Mouse (Mus musculus): ENCODE measurements around the gene Kcna2. TPM values are rescaled to one million over a fixed set of nuclear protein-coding genes. Genes with fewer than 3 reads are reported as not detected.

Kcna2 gene
- polyA plus RNA-seq, 1 experiment: not detected

- Histone ChIP-seq H3K4me3 (ENCODE audit: insufficient read depth, poor library complexity, severe bottlenecking) (no peak overlapping the region), H3K36me3 (ENCODE audit: control insufficient read depth, insufficient read depth) (no peaks in the 10 kb centered on the region), H3K27me3 (ENCODE audit: control insufficient read depth, insufficient read depth, insufficient read length) (peaks cover 1% of the 10 kb centered on the region), H3K79me3 (ENCODE audit: low read depth) (no peaks in the 10 kb centered on the region), H3ac (ENCODE audit: control insufficient read depth, insufficient read length, low read depth) (no peak overlapping the region), H3K79me2 (ENCODE audit: control insufficient read depth, insufficient read depth) (no peaks in the 10 kb centered on the region)
- TF ChIP-seq FOSL1 (IDR thresholded peaks at IDR 0.05; ENCODE audit: insufficient read depth, low read length, poor library complexity, severe bottlenecking): no peak
- no peak for TF ChIP-seq MYOG (IDR thresholded peaks at IDR 0.05; ENCODE audit: control insufficient read depth, extremely low read depth, insufficient read length)
- TF ChIP-seq USF1 (IDR thresholded peaks at IDR 0.05; ENCODE audit: low read depth): no peak
- no peak for TF ChIP-seq CEBPB (IDR thresholded peaks at IDR 0.05; ENCODE audit: low read depth)
- no peak for TF ChIP-seq MAX (IDR thresholded peaks at IDR 0.05)
- no peak for TF ChIP-seq MYOD1 (IDR thresholded peaks at IDR 0.05; ENCODE audit: control insufficient read depth, insufficient read length, low read depth)
Observed at GRCm38 (mm10) chr3:107127667-107128066, 26.7 kb downstream of the Kcna2 start.

DNA sequence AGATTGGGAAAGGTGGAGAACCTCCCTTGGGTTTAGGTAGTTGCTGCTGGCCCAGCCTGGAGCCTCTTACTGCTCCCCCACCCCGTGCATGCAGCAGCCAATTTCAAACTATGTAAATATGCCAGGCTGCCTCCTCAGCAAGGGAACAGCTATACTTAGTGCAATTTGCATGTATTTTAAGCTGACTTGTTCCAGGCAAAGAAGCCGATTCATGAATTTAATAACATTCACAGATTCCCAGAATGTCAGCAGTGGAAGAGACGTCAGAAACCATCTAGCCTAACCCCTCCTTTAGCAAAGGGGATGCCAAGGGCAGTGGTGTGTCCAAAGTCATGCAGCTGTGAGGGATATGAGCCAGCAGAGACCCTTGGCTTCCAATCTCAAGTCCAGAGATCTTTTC, 27.5 kb downstream of the Kcna2 start:
- Histone ChIP-seq H3K79me3 (ENCODE audit: low read depth) (no peaks in the 10 kb centered on the region), H3K4me3 (ENCODE audit: insufficient read depth, poor library complexity, severe bottlenecking) (no peak overlapping the region), H3K27me3 (ENCODE audit: control insufficient read depth, insufficient read depth, insufficient read length) (peaks cover 4% of the 10 kb centered on the region), H3K79me2 (ENCODE audit: control insufficient read depth, insufficient read depth) (no peaks in the 10 kb centered on the region), H3K36me3 (ENCODE audit: control insufficient read depth, insufficient read depth) (no peaks in the 10 kb centered on the region), H3ac (ENCODE audit: control insufficient read depth, insufficient read length, low read depth) (no peak overlapping the region)
- no peak for TF ChIP-seq CTCF (IDR thresholded peaks at IDR 0.05; ENCODE audit: control insufficient read depth, insufficient read depth, insufficient read length)
- TF ChIP-seq MYOD1 (IDR thresholded peaks at IDR 0.05; ENCODE audit: control insufficient read depth, insufficient read length, low read depth): no peak
- TF ChIP-seq CEBPB (IDR thresholded peaks at IDR 0.05; ENCODE audit: low read depth): no peak
- TF ChIP-seq MYOG (IDR thresholded peaks at IDR 0.05; ENCODE audit: control insufficient read depth, extremely low read depth, insufficient read length): no peak

- Histone ChIP-seq H3K4me3 (ENCODE audit: insufficient read depth, poor library complexity, severe bottlenecking) (no peak overlapping the region), H3ac (ENCODE audit: control insufficient read depth, insufficient read length, low read depth) (no peak overlapping the region), H3K79me3 (ENCODE audit: low read depth) (no peaks in the 10 kb centered on the region), H3K79me2 (ENCODE audit: control insufficient read depth, insufficient read depth) (no peaks in the 10 kb centered on the region), H3K27me3 (ENCODE audit: control insufficient read depth, insufficient read depth, insufficient read length) (peaks cover 4% of the 10 kb centered on the region), H3K36me3 (ENCODE audit: control insufficient read depth, insufficient read depth) (no peaks in the 10 kb centered on the region)
- TF ChIP-seq USF1 (IDR thresholded peaks at IDR 0.05; ENCODE audit: low read depth): no peak
- TF ChIP-seq CTCF (IDR thresholded peaks at IDR 0.05; ENCODE audit: control insufficient read depth, insufficient read depth, insufficient read length): no peak
- TF ChIP-seq CEBPB (IDR thresholded peaks at IDR 0.05; ENCODE audit: low read depth): no peak
- no peak for TF ChIP-seq MYOG (IDR thresholded peaks at IDR 0.05; ENCODE audit: control insufficient read depth, extremely low read depth, insufficient read length)
- no peak for TF ChIP-seq MAX (IDR thresholded peaks at IDR 0.05)
Observed at GRCm38 (mm10) chr3:107129251-107129650, 28.3 kb downstream of the Kcna2 start.

- Histone ChIP-seq H3ac (ENCODE audit: control insufficient read depth, insufficient read length, low read depth) (no peak overlapping the region), H3K79me2 (ENCODE audit: control insufficient read depth, insufficient read depth) (no peaks in the 10 kb centered on the region), H3K36me3 (ENCODE audit: control insufficient read depth, insufficient read depth) (no peaks in the 10 kb centered on the region), H3K4me3 (ENCODE audit: insufficient read depth, poor library complexity, severe bottlenecking) (no peak overlapping the region), H3K79me3 (ENCODE audit: low read depth) (no peaks in the 10 kb centered on the region), H3K27me3 (ENCODE audit: control insufficient read depth, insufficient read depth, insufficient read length) (peaks cover 4% of the 10 kb centered on the region)
- TF ChIP-seq CEBPB (IDR thresholded peaks at IDR 0.05; ENCODE audit: low read depth) (no peak), MAX (IDR thresholded peaks at IDR 0.05) (no peak), CTCF (IDR thresholded peaks at IDR 0.05; ENCODE audit: control insufficient read depth, insufficient read depth, insufficient read length) (no peak), MYOG (IDR thresholded peaks at IDR 0.05; ENCODE audit: control insufficient read depth, extremely low read depth, insufficient read length) (no peak), FOSL1 (IDR thresholded peaks at IDR 0.05; ENCODE audit: insufficient read depth, low read length, poor library complexity, severe bottlenecking) (no peak), USF1 (IDR thresholded peaks at IDR 0.05; ENCODE audit: low read depth) (no peak), MYOD1 (IDR thresholded peaks at IDR 0.05; ENCODE audit: control insufficient read depth, insufficient read length, low read depth) (no peak)
Observed at GRCm38 (mm10) chr3:107130661-107131326, 29.8 kb downstream of the Kcna2 start.

- peaks cover 4% of the 10 kb centered on the region for H3K27me3 ChIP-seq (ENCODE audit: control insufficient read depth, insufficient read depth, insufficient read length)
- no peaks in the 10 kb centered on the region for H3K79me2 ChIP-seq (ENCODE audit: control insufficient read depth, insufficient read depth)
- H3K79me3 ChIP-seq (ENCODE audit: low read depth): no peaks in the 10 kb centered on the region
- TF ChIP-seq USF1 (IDR thresholded peaks at IDR 0.05; ENCODE audit: low read depth) (no peak), MYOD1 (IDR thresholded peaks at IDR 0.05; ENCODE audit: control insufficient read depth, insufficient read length, low read depth) (no peak)
- no peaks in the 10 kb centered on the region for H3K36me3 ChIP-seq (ENCODE audit: control insufficient read depth, insufficient read depth)
- no peak overlapping the region for H3ac ChIP-seq (ENCODE audit: control insufficient read depth, insufficient read length, low read depth)
- H3K4me3 ChIP-seq (ENCODE audit: insufficient read depth, poor library complexity, severe bottlenecking): no peak overlapping the region
Observed at GRCm38 (mm10) chr3:107131846-107132245, 30.9 kb downstream of the Kcna2 start.

DNA sequence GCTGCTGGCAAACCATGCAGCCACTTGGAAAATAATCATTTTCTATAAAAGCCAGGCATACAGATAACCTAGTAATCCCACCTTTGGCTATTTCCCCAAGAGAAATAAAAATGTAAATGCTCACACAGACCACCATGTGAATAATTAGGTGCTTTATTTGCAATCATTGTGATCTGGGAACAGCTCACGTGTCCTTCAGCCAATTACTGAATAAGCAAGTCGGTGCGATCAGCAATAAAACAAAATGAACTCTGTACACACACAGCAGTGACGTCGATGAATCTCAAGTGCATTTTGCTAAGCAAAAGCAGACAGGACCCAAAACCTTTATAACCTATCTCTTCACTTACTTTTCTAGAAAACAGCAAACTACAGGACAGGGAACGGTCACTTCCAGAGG, 31.7 kb downstream of the Kcna2 start:
- TF ChIP-seq MYOD1 (IDR thresholded peaks at IDR 0.05; ENCODE audit: control insufficient read depth, insufficient read length, low read depth): no peak
- TF ChIP-seq FOSL1 (IDR thresholded peaks at IDR 0.05; ENCODE audit: insufficient read depth, low read length, poor library complexity, severe bottlenecking): no peak
- no peak for TF ChIP-seq CEBPB (IDR thresholded peaks at IDR 0.05; ENCODE audit: low read depth)
- TF ChIP-seq MYOG (IDR thresholded peaks at IDR 0.05; ENCODE audit: control insufficient read depth, extremely low read depth, insufficient read length): no peak
- TF ChIP-seq MAX (IDR thresholded peaks at IDR 0.05): no peak
- no peak for TF ChIP-seq CTCF (IDR thresholded peaks at IDR 0.05; ENCODE audit: control insufficient read depth, insufficient read depth, insufficient read length)
- TF ChIP-seq USF1 (IDR thresholded peaks at IDR 0.05; ENCODE audit: low read depth): no peak
- Histone ChIP-seq H3K79me2 (ENCODE audit: control insufficient read depth, insufficient read depth) (no peaks in the 10 kb centered on the region), H3ac (ENCODE audit: control insufficient read depth, insufficient read length, low read depth) (no peak overlapping the region), H3K79me3 (ENCODE audit: low read depth) (no peaks in the 10 kb centered on the region), H3K27me3 (ENCODE audit: control insufficient read depth, insufficient read depth, insufficient read length) (peaks cover 4% of the 10 kb centered on the region), H3K4me3 (ENCODE audit: insufficient read depth, poor library complexity, severe bottlenecking) (no peak overlapping the region), H3K36me3 (ENCODE audit: control insufficient read depth, insufficient read depth) (no peaks in the 10 kb centered on the region)

Data from C2C12 (cell line).